Mouse (Mus musculus): Measurements from ENCODE around the gene Car9. TPM values are rescaled to one million over a fixed set of nuclear protein-coding genes. Genes with fewer than 3 reads are reported as not detected.

Gene Car9
- polyA plus RNA-seq, 1 experiment, result 10.7 TPM

- Histone ChIP-seq H3K79me2 (ENCODE audit: control insufficient read depth, insufficient read depth) (no peaks in the 10 kb centered on the region), H3ac (ENCODE audit: control insufficient read depth, insufficient read length) (no peak overlapping the region), H3K4me2 (ENCODE audit: low read depth) (no peak overlapping the region), H3K4me3 (no peak overlapping the region), H3K27me3 (ENCODE audit: control insufficient read depth, insufficient read depth, insufficient read length) (no peaks in the 10 kb centered on the region), H3K36me3 (ENCODE audit: control insufficient read depth, insufficient read depth) (no peaks in the 10 kb centered on the region)
- TF ChIP-seq E2F4 (IDR thresholded peaks at IDR 0.05; ENCODE audit: insufficient read depth), result no peak
- no peak for TF ChIP-seq TCF12 (IDR thresholded peaks at IDR 0.05; ENCODE audit: insufficient read depth, poor library complexity, severe bottlenecking)
These were observed 28.8 kb upstream of the Car9 start for GRCm38 (mm10) chr4:43477857-43478533.

- H3K4me2 ChIP-seq (ENCODE audit: low read depth), result no peak overlapping the region
- no peak overlapping the region for H3ac ChIP-seq (ENCODE audit: control insufficient read depth, insufficient read length)
- TF ChIP-seq POLR2AphosphoS2 (IDR thresholded peaks at IDR 0.05; ENCODE audit: insufficient read length, low read depth), result no peak
- no peak for TF ChIP-seq POLR2A (IDR thresholded peaks at IDR 0.05; ENCODE audit: insufficient read length, low read depth)
- no peak for TF ChIP-seq TCF12 (IDR thresholded peaks at IDR 0.05; ENCODE audit: insufficient read depth, poor library complexity, severe bottlenecking)
- no peak for TF ChIP-seq MYOD1 (IDR thresholded peaks at IDR 0.05; ENCODE audit: control insufficient read depth in 1 of 3, insufficient read length in 2 of 3, low read depth in 2 of 3)
- no peak for TF ChIP-seq REST (IDR thresholded peaks at IDR 0.05; ENCODE audit: insufficient read depth, insufficient read length)
- no peak for TF ChIP-seq USF1 (IDR thresholded peaks at IDR 0.05; ENCODE audit: low read depth)
- no peak for TF ChIP-seq MAX (IDR thresholded peaks at IDR 0.05; ENCODE audit: low read depth)
- no peak for TF ChIP-seq TCF3 (IDR thresholded peaks at IDR 0.05; ENCODE audit: insufficient read length, low read depth)
- TF ChIP-seq CEBPB (IDR thresholded peaks at IDR 0.05; ENCODE audit: insufficient read depth, poor library complexity, severe bottlenecking), result no peak
- TF ChIP-seq MYOG (IDR thresholded peaks at IDR 0.05; ENCODE audit: control insufficient read depth in 1 of 3, insufficient read depth in 1 of 3, insufficient read length in 2 of 3, low read depth in 2 of 3), result no peak
- TF ChIP-seq SRF (IDR thresholded peaks at IDR 0.05; ENCODE audit: control insufficient read depth, insufficient read length, low read depth), result no peak
- no peaks in the 10 kb centered on the region for H3K36me3 ChIP-seq (ENCODE audit: control insufficient read depth, insufficient read depth)
- H3K79me2 ChIP-seq (ENCODE audit: control insufficient read depth, insufficient read depth), result no peaks in the 10 kb centered on the region
- H3K27me3 ChIP-seq (ENCODE audit: control insufficient read depth, insufficient read depth, insufficient read length), result no peaks in the 10 kb centered on the region
- no peak overlapping the region for H3K4me3 ChIP-seq
These were observed 28.3 kb upstream of the Car9 start for GRCm38 (mm10) chr4:43478534-43478858.

DNA sequence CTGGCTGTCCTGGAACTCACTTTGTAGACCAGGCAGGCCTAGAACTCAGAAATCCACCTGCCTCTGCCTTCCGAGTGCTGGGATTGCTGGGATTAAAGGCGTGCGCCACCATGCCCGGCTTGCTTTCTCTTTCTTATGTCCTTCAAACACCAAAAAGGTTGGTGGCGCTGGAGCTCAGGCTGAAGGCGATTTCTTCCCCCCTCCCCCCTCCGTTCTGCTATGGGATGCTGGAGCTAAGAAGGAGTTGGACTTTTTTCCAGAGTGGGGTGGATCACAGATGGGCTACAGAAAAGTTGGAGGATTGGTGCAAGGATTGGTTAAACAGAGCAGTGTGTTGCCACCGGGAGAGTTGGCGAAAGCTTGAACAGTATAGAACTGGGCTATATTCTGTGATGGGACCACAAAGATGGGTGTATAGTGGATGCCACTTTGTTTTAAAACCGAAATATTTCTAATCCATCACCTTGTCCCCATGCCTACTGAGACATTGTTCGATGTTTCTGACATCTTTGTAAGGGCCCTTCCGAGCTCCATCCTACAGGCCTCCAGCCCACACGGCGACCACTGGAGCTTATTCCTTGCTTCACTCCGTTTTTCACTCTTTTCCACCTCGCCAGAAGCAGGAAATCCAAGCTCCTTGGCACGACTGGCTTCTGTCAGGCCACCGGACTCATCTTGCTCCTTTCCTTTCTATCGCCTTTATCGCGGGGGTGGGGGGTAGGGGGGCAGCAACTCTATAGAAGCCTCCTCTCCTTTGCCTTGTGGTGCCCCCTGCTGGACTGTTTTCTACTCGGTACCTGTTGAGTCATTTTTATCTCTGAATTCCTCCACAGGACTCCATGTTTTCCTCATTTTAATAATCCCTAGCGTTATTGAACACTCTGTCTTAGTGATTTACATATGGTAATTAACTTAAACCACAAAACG lies 27.6 kb upstream of the Car9 start:
- H3K4me2 ChIP-seq (ENCODE audit: low read depth), result peak overlapping the region; percentile 55
- H3ac ChIP-seq (ENCODE audit: control insufficient read depth, insufficient read length), result no peak overlapping the region
- no peaks in the 10 kb centered on the region for H3K36me3 ChIP-seq (ENCODE audit: control insufficient read depth, insufficient read depth)
- H3K79me2 ChIP-seq (ENCODE audit: control insufficient read depth, insufficient read depth), result no peaks in the 10 kb centered on the region
- no peaks in the 10 kb centered on the region for H3K27me3 ChIP-seq (ENCODE audit: control insufficient read depth, insufficient read depth, insufficient read length)
- H3K4me3 ChIP-seq, result no peak overlapping the region
- TF ChIP-seq MYOD1 (IDR thresholded peaks at IDR 0.05; ENCODE audit: control insufficient read depth in 1 of 3, insufficient read length in 2 of 3, low read depth in 2 of 3) (no peak), CEBPB (IDR thresholded peaks at IDR 0.05; ENCODE audit: insufficient read depth, poor library complexity, severe bottlenecking) (no peak), POLR2AphosphoS2 (IDR thresholded peaks at IDR 0.05; ENCODE audit: insufficient read length, low read depth) (no peak), REST (IDR thresholded peaks at IDR 0.05; ENCODE audit: insufficient read depth, insufficient read length) (no peak), SRF (IDR thresholded peaks at IDR 0.05; ENCODE audit: control insufficient read depth, insufficient read length, low read depth) (no peak), MYOG (IDR thresholded peaks at IDR 0.05; ENCODE audit: control insufficient read depth in 1 of 3, insufficient read depth in 1 of 3, insufficient read length in 2 of 3, low read depth in 2 of 3) (no peak)

DNA sequence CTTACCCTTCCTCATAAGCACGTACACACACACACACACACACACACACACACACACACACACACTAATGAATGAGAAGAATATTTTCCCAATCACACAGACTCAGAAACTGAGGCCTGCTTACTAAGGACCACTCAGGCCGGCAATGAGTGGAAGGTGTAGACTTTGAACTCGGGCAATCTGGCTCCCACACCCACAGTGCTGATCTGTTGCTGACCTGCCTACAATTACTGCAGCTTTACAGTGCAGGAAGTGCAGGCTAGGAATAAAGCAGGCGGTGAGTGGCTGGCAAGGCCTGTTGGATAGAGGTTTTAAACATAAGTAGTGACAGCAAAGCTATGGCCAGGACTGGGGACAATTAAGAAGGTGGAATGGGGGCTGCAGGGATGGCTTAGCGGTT lies 25.8 kb upstream of the Car9 start:
- TF ChIP-seq SRF (IDR thresholded peaks at IDR 0.05; ENCODE audit: control insufficient read depth, insufficient read length, low read depth), result no peak
- no peak for TF ChIP-seq MYOG (IDR thresholded peaks at IDR 0.05; ENCODE audit: control insufficient read depth in 1 of 3, insufficient read depth in 1 of 3, insufficient read length in 2 of 3, low read depth in 2 of 3)
- no peak for TF ChIP-seq REST (IDR thresholded peaks at IDR 0.05; ENCODE audit: insufficient read depth, insufficient read length)
- no peak for TF ChIP-seq TCF3 (IDR thresholded peaks at IDR 0.05; ENCODE audit: insufficient read length, low read depth)
- TF ChIP-seq MYOD1 (IDR thresholded peaks at IDR 0.05; ENCODE audit: control insufficient read depth in 1 of 3, insufficient read length in 2 of 3, low read depth in 2 of 3), result no peak
- TF ChIP-seq CEBPB (IDR thresholded peaks at IDR 0.05; ENCODE audit: insufficient read depth, poor library complexity, severe bottlenecking), result no peak
- no peak for TF ChIP-seq POLR2A (IDR thresholded peaks at IDR 0.05; ENCODE audit: insufficient read length, low read depth)
- no peak for TF ChIP-seq POLR2AphosphoS2 (IDR thresholded peaks at IDR 0.05; ENCODE audit: insufficient read length, low read depth)
- no peak for TF ChIP-seq E2F4 (IDR thresholded peaks at IDR 0.05; ENCODE audit: insufficient read depth)
- no peak for TF ChIP-seq MAX (IDR thresholded peaks at IDR 0.05; ENCODE audit: low read depth)
- no peak for TF ChIP-seq USF1 (IDR thresholded peaks at IDR 0.05; ENCODE audit: low read depth)
- no peak for TF ChIP-seq TCF12 (IDR thresholded peaks at IDR 0.05; ENCODE audit: insufficient read depth, poor library complexity, severe bottlenecking)
- Histone ChIP-seq H3K36me3 (ENCODE audit: control insufficient read depth, insufficient read depth) (no peaks in the 10 kb centered on the region), H3ac (ENCODE audit: control insufficient read depth, insufficient read length) (no peak overlapping the region), H3K4me2 (ENCODE audit: low read depth) (no peak overlapping the region), H3K4me3 (no peak overlapping the region), H3K27me3 (ENCODE audit: control insufficient read depth, insufficient read depth, insufficient read length) (no peaks in the 10 kb centered on the region), H3K79me2 (ENCODE audit: control insufficient read depth, insufficient read depth) (no peaks in the 10 kb centered on the region)

Data from myocyte (in vitro differentiated cells).